Mouse (Mus musculus) heart, adult 2 months (tissue): ENCODE results near the gene Kctd13.

Source experiments
- EP300 ChIP-seq: fragments of 200-500 bp; IDR thresholded peaks from 2 replicates; pipeline ENCODE4 v1.6.1; 2011; ENCODE audit warnings: low read depth, low read length, control low read depth; ENCODE audit not compliant: insufficient read depth
- POLR2A ChIP-seq: fragments of 200-500 bp; IDR thresholded peaks from 2 replicates; pipeline ENCODE4 v1.6.1; 2011; ENCODE audit warnings: mild to moderate bottlenecking, low read depth, low read length, control low read depth; ENCODE audit not compliant: insufficient read depth

GRCm38 (mm10) chr7:126888852-126889251, 39.8 kb upstream of the Kctd13 start:
- TF ChIP-seq EP300 (no peak; the same call in 1 of the 2 replicates), POLR2A (no peak)
